Mouse (Mus musculus): ENCODE measurements around the gene Kdsr. TPM values are rescaled to one million over a fixed set of nuclear protein-coding genes. Genes with fewer than 3 reads are reported as not detected.

The Kdsr gene
- polyA plus RNA-seq, 1 experiment from 2014 or later = 17.1 TPM

- H3K27me3 ChIP-seq = no peaks in the 10 kb centered on the region
- no peaks in the 10 kb centered on the region for H3K9me3 ChIP-seq
- no peak overlapping the region for H3K4me3 ChIP-seq
- no peak for ATAC-seq (ENCODE audit: borderline replicate concordance, extremely low read depth, low FRiP score, low TSS enrichment)
- H3K36me3 ChIP-seq = no peaks in the 10 kb centered on the region
- no peak overlapping the region for H3K4me2 ChIP-seq
- no peak overlapping the region for H3K27ac ChIP-seq
- 62% methylated on average over 2 of the region's 2 CpGs for WGBS
- H3K4me1 ChIP-seq = peaks cover 6% of the 10 kb centered on the region; the same call in 1 of the 2 replicates
- no peak overlapping the region for H3K9ac ChIP-seq
Measured at GRCm38 (mm10) chr1:106685702-106686101, 73.8 kb downstream of the Kdsr start.

DNA sequence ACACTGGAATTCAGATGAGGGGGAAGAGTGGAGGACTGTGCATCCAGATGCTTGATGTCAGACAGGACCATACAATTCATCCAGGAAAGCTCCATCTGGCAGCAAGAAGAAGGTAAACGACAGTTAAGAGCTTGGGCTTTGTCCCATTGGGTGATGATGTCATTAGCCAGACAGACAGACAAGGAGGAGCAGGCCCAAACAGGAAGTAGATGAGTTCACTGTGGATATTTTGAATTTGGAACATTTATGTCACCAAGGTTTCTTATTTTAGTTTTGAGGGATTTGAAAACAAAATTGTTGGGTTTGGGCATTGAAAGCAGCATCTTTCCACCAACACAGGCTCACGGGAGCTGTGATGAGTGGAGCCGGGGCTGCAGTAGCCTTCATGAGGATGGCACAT lies 75.0 kb downstream of the Kdsr start:
- Histone ChIP-seq H3K9me3 (no peaks in the 10 kb centered on the region), H3K4me3 (no peak overlapping the region), H3K4me2 (no peak overlapping the region), H3K9ac (no peak overlapping the region), H3K27me3 (no peaks in the 10 kb centered on the region), H3K4me1 (peaks cover 6% of the 10 kb centered on the region; the same call in 1 of the 2 replicates), H3K27ac (no peak overlapping the region), H3K36me3 (no peaks in the 10 kb centered on the region)
- 72% methylated on average over 3 of the region's 3 CpGs for WGBS
- ATAC-seq (ENCODE audit: borderline replicate concordance, extremely low read depth, low FRiP score, low TSS enrichment) = no peak

DNA sequence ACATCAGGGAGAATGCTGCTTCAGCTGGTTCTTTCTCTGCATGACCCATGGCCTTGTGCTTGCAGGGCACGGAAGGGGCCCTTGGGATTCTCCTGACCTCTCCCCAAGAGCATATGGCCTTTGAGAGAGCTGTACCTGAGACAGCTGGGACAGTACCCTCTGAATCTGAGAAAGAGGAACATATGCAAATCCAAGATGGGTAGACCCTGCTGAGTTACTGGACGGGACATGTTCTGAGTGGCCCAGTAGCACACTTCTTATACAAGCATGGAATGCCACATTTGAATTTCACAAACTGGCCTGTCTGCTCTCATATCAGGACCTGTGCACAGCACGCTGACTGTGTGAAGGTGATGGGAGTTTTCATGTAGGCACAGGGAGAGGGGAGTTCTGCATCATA lies 76.7 kb downstream of the Kdsr start:
- Histone ChIP-seq H3K36me3 (no peaks in the 10 kb centered on the region), H3K4me2 (no peak overlapping the region), H3K4me1 (peaks cover 4% of the 10 kb centered on the region; the same call in 1 of the 2 replicates), H3K9me3 (no peaks in the 10 kb centered on the region), H3K27ac (no peak overlapping the region), H3K4me3 (no peak overlapping the region), H3K27me3 (no peaks in the 10 kb centered on the region), H3K9ac (no peak overlapping the region)
- 79% methylated on average over 3 of the region's 3 CpGs for WGBS
- ATAC-seq (ENCODE audit: borderline replicate concordance, extremely low read depth, low FRiP score, low TSS enrichment) = no peak

DNA sequence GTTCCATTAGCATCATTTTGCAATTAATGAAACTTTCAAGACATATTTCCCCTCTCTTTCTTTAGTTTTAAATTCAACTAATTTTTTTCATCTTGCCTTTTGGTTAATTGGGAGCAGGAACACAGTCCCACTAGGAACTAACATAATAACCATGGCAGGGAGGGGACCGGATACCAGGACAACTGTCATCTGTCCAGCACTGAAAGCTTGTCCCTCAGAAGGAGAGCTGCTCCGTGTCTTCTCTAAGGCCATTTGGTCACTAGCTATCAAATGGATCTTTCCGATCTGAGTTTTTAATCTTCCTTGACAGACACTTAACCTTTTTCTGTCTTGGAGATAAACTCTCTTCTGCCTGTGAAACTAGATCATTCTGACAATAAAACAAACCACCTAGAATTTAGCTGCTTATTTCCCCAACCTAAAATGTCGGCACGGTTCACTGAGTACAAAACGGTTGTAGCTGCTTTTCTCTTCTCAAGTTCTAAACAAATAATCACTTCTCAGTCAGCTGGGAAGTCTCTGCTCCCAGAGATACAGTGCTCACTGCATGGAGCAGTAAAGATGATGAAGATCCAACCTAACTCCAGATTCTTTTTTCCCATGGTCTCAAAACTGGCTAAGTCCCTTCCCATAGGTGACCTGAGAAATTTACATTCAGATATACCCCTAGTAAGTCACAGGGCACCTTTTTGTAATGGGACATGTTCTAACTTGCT lies 79.6 kb downstream of the Kdsr start:
- no peaks in the 10 kb centered on the region for H3K27me3 ChIP-seq
- no peak overlapping the region for H3K27ac ChIP-seq
- no peaks in the 10 kb centered on the region for H3K9me3 ChIP-seq
- no peak for ATAC-seq (ENCODE audit: borderline replicate concordance, extremely low read depth, low FRiP score, low TSS enrichment)
- WGBS = 58% methylated on average over 6 of the region's 6 CpGs
- no peak overlapping the region for H3K9ac ChIP-seq
- H3K4me1 ChIP-seq = no peaks in the 10 kb centered on the region
- H3K36me3 ChIP-seq = no peaks in the 10 kb centered on the region
- no peak overlapping the region for H3K4me2 ChIP-seq
- no peak overlapping the region for H3K4me3 ChIP-seq

GRCm38 (mm10) chr1:106678060-106678478 lies 81.5 kb downstream of the Kdsr start:
- no peaks in the 10 kb centered on the region for H3K9me3 ChIP-seq
- WGBS = 69% methylated on average over 5 of the region's 5 CpGs
- H3K27ac ChIP-seq = no peak overlapping the region
- H3K27me3 ChIP-seq = no peaks in the 10 kb centered on the region
- no peak for ATAC-seq (ENCODE audit: borderline replicate concordance, extremely low read depth, low FRiP score, low TSS enrichment)
- H3K9ac ChIP-seq = no peak overlapping the region
- H3K4me3 ChIP-seq = no peak overlapping the region
- no peaks in the 10 kb centered on the region for H3K36me3 ChIP-seq
- no peak overlapping the region for H3K4me2 ChIP-seq
- no peaks in the 10 kb centered on the region for H3K4me1 ChIP-seq

Other genes with a start within 250 kb of the Kdsr start
- gene Bcl2, start 45.5 kb downstream of the Kdsr start, polyA plus RNA-seq (2015; fragmentation: Nextera tagmentation; extraction: Ambion mirVana) = 17.7 and 20.1 TPM in 2 replicates
- gene Vps4b, start 37.0 kb upstream of the Kdsr start, polyA plus RNA-seq (2015; fragmentation: Nextera tagmentation; extraction: Ambion mirVana) = 67.6 and 69.7 TPM in 2 replicates
- 0.49 and 1.1 TPM in 2 replicates for gene Serpinb5, start 101.4 kb upstream of the Kdsr start, polyA plus RNA-seq (2015; fragmentation: Nextera tagmentation; extraction: Ambion mirVana)
- 0.95 and 1.5 TPM in 2 replicates for gene Serpinb12, start 174.7 kb upstream of the Kdsr start, polyA plus RNA-seq (2015; fragmentation: Nextera tagmentation; extraction: Ambion mirVana)
- gene Serpinb13, start 221.3 kb upstream of the Kdsr start, polyA plus RNA-seq (2015; fragmentation: Nextera tagmentation; extraction: Ambion mirVana) = not detected in 2 replicates

All from lung, embryonic 15.5 days (tissue).